Mouse (Mus musculus) forebrain, postnatal 0 days (tissue): ENCODE measurements around the gene Il20. TPM values are rescaled to one million over a fixed set of nuclear protein-coding genes. Genes with fewer than 3 reads are reported as not detected.

Experiments
- ATAC-seq: fragments of 200-750 bp; cut with Nextera tagmentation; 2 replicates; pipeline ENCODE4 v1.8.0; 2017; ENCODE audit warnings: mild to moderate bottlenecking, moderate library complexity
- DNase-seq: peaks from one replicate; pipeline ENCODE4 v3.0.0-alpha.2; 2015
- H3K27ac ChIP-seq: fragments of 300-500 bp; sonication (generic); 2 replicates; pipeline ENCODE4 v1.5.1; 2014; ENCODE audit warnings: low read depth, mild to moderate bottlenecking, antibody characterized with exemption, low read length, moderate library complexity, mixed read lengths
- H3K27me3 ChIP-seq: fragments of 300-500 bp; sonication (generic); 2 replicates; pipeline ENCODE4 v1.6.1; 2014; ENCODE audit warnings: mild to moderate bottlenecking, low read length, mixed read lengths; ENCODE audit not compliant: insufficient read depth
- H3K36me3 ChIP-seq: fragments of 300-500 bp; sonication (generic); 2 replicates; pipeline ENCODE4 v1.6.1; 2014; ENCODE audit warnings: mild to moderate bottlenecking, moderate library complexity; ENCODE audit not compliant: insufficient read depth
- H3K4me1 ChIP-seq: fragments of 300-500 bp; sonication (generic); 2 replicates; pipeline ENCODE4 v1.6.1; 2014; ENCODE audit warnings: antibody characterized with exemption; ENCODE audit not compliant: insufficient read depth
- H3K4me2 ChIP-seq: fragments of 300-500 bp; sonication (generic); 2 replicates; pipeline ENCODE4 v1.6.1; 2014; ENCODE audit warnings: low read depth, mild to moderate bottlenecking, moderate library complexity
- H3K4me3 ChIP-seq: fragments of 300-500 bp; sonication (generic); 2 replicates; pipeline ENCODE4 v1.5.1; 2014; ENCODE audit warnings: low read depth, low read length, mixed read lengths
- H3K9ac ChIP-seq: fragments of 300-500 bp; sonication (generic); 2 replicates; pipeline ENCODE4 v1.6.1; 2014; ENCODE audit warnings: mild to moderate bottlenecking
- H3K9me3 ChIP-seq: fragments of 300-500 bp; sonication (generic); 2 replicates; pipeline ENCODE4 v1.6.1; 2016; ENCODE audit warnings: low read length
- CTCF ChIP-seq: sonication (generic); IDR thresholded peaks from 2 replicates; pipeline ENCODE4 v1.5.1; 2016; ENCODE audit warnings: antibody characterized with exemption, control low read depth, low read depth
- WGBS: fragments of 180-500 bp; shearing (Covaris S2); extraction: QIAGEN DNeasy Blood & Tissue Kit; methylation state at CpG from one replicate; pipeline ENCODE4 v1.1.7; 2014; 5-methylcytosine and 5-hydroxymethylcytosine counted together
- polyA plus RNA-seq: library from polyadenylated mRNA; unstranded; fragments of >200 nt; fragmentation: Nextera tagmentation; extraction: Ambion mirVana; gene quantifications from 2 replicates; pipeline ENCODE4 v1.2.1, GENCODE M21; 2015
- total RNA-seq: library from RNA; depleted of rRNA; stranded (reverse); fragments of >200 nt; gene quantifications from 2 replicates; pipeline ENCODE4 v1.2.3, GENCODE M21; 2014

The Il20 gene
- total and polyA plus RNA-seq, 2 experiments from 2014 or later: not detected

GRCm38 (mm10) chr1:130926484-130926883, 15.2 kb upstream of the Il20 start:
- no peak overlapping the region for H3K9ac ChIP-seq
- H3K36me3 ChIP-seq: no peaks in the 10 kb centered on the region
- TF ChIP-seq CTCF: no peak
- no peaks in the 10 kb centered on the region for H3K27me3 ChIP-seq
- no peak overlapping the region for H3K4me2 ChIP-seq
- ATAC-seq (no peak), DNase-seq (no peak)
- H3K4me3 ChIP-seq: no peak overlapping the region
- no peak overlapping the region for H3K27ac ChIP-seq
- H3K9me3 ChIP-seq: no peaks in the 10 kb centered on the region
- no peaks in the 10 kb centered on the region for H3K4me1 ChIP-seq

GRCm38 (mm10) chr1:130918323-130918980, 7.2 kb upstream of the Il20 start:
- no peak overlapping the region for H3K4me2 ChIP-seq
- no peak overlapping the region for H3K4me3 ChIP-seq
- no peak for TF ChIP-seq CTCF
- H3K36me3 ChIP-seq: no peaks in the 10 kb centered on the region
- no peaks in the 10 kb centered on the region for H3K9me3 ChIP-seq
- DNase-seq: no peak
- no peak for ATAC-seq
- H3K27me3 ChIP-seq: no peaks in the 10 kb centered on the region
- no peak overlapping the region for H3K9ac ChIP-seq
- H3K4me1 ChIP-seq: no peaks in the 10 kb centered on the region
- 33% methylated on average over 1 of the region's 1 CpGs for WGBS
- H3K27ac ChIP-seq: no peak overlapping the region

GRCm38 (mm10) chr1:130902505-130902904, 8.7 kb downstream of the Il20 start:
- Histone ChIP-seq H3K4me1 (no peaks in the 10 kb centered on the region), H3K27ac (no peak overlapping the region), H3K4me2 (no peak overlapping the region), H3K4me3 (no peak overlapping the region), H3K27me3 (no peaks in the 10 kb centered on the region), H3K9me3 (no peaks in the 10 kb centered on the region), H3K9ac (no peak overlapping the region), H3K36me3 (no peaks in the 10 kb centered on the region)
- DNase-seq (no peak), ATAC-seq (no peak)
- TF ChIP-seq CTCF: no peak
- 81% methylated on average over 7 of the region's 7 CpGs for WGBS

GRCm38 (mm10) chr1:130894468-130894867, 16.8 kb downstream of the Il20 start:
- no peaks in the 10 kb centered on the region for H3K36me3 ChIP-seq
- DNase-seq (no peak), ATAC-seq (no peak)
- H3K9ac ChIP-seq: no peak overlapping the region
- H3K27me3 ChIP-seq: no peaks in the 10 kb centered on the region
- no peaks in the 10 kb centered on the region for H3K9me3 ChIP-seq
- no peak overlapping the region for H3K27ac ChIP-seq
- no peak for TF ChIP-seq CTCF
- no peaks in the 10 kb centered on the region for H3K4me1 ChIP-seq
- H3K4me2 ChIP-seq: no peak overlapping the region
- no peak overlapping the region for H3K4me3 ChIP-seq
- whole genome bisulfite sequencing: 30% methylated on average over 6 of the region's 6 CpGs

GRCm38 (mm10) chr1:130893329-130894040, 17.8 kb downstream of the Il20 start:
- no peak overlapping the region for H3K4me2 ChIP-seq
- no peaks in the 10 kb centered on the region for H3K4me1 ChIP-seq
- no peak overlapping the region for H3K9ac ChIP-seq
- no peak for DNase-seq
- H3K4me3 ChIP-seq: no peak overlapping the region
- 65% methylated on average over 9 of the region's 9 CpGs for WGBS
- no peak for ATAC-seq
- no peaks in the 10 kb centered on the region for H3K9me3 ChIP-seq
- no peak for TF ChIP-seq CTCF
- no peaks in the 10 kb centered on the region for H3K27me3 ChIP-seq
- no peaks in the 10 kb centered on the region for H3K36me3 ChIP-seq
- no peak overlapping the region for H3K27ac ChIP-seq

- no peak overlapping the region for H3K27ac ChIP-seq
- H3K4me3 ChIP-seq: no peak overlapping the region
- no peaks in the 10 kb centered on the region for H3K4me1 ChIP-seq
- no peak overlapping the region for H3K9ac ChIP-seq
- WGBS: 42% methylated on average over 1 of the region's 1 CpGs
- no peaks in the 10 kb centered on the region for H3K36me3 ChIP-seq
- TF ChIP-seq CTCF: no peak
- H3K9me3 ChIP-seq: no peaks in the 10 kb centered on the region
- H3K4me2 ChIP-seq: no peak overlapping the region
- ATAC-seq (no peak), DNase-seq (no peak)
- no peaks in the 10 kb centered on the region for H3K27me3 ChIP-seq
Measured at GRCm38 (mm10) chr1:130892446-130892845, 18.8 kb downstream of the Il20 start.

GRCm38 (mm10) chr1:130887354-130887753, 23.9 kb downstream of the Il20 start, which contains the start of gene Il24:
Gene Il24 (minus strand): TSS chr1:130887454.
- ATAC-seq (no peak), DNase-seq (no peak)
- Histone ChIP-seq H3K27me3 (no peaks in the 10 kb centered on the region), H3K27ac (no peak within 1 kb of the TSS), H3K9me3 (no peaks in the 10 kb centered on the region), H3K4me2 (no peak within 1 kb of the TSS), H3K4me3 (no peak within 1 kb of the TSS), H3K36me3 (no peaks in the 10 kb centered on the region), H3K9ac (no peak within 1 kb of the TSS), H3K4me1 (no peaks in the 10 kb centered on the region)
- TF ChIP-seq CTCF: no peak
